Mouse (Mus musculus) lung, embryonic 15.5 days (tissue): Measurements from ENCODE around the gene Dmtf1. TPM values are rescaled to one million over a fixed set of nuclear protein-coding genes. Genes with fewer than 3 reads are reported as not detected.

ENCODE experiments used
- ATAC-seq: fragments of 200-750 bp; cut with Nextera tagmentation; 2 replicates; pipeline ENCODE4 v1.8.0; 2017; ENCODE audit warnings: moderate number of reproducible peaks, borderline replicate concordance; ENCODE audit not compliant: low FRiP score, low TSS enrichment; ENCODE audit errors: extremely low read depth
- H3K27ac ChIP-seq: fragments of 300-500 bp; sonication (generic); 2 replicates; pipeline ENCODE4 v1.5.1; 2015; ENCODE audit warnings: moderate library complexity, mild to moderate bottlenecking, inconsistent platforms
- H3K27me3 ChIP-seq: fragments of 300-500 bp; sonication (generic); 2 replicates; pipeline ENCODE4 v1.6.1; 2015; ENCODE audit warnings: inconsistent platforms
- H3K36me3 ChIP-seq: fragments of 300-500 bp; sonication (generic); 2 replicates; pipeline ENCODE4 v1.6.1; 2015; ENCODE audit warnings: inconsistent platforms
- H3K4me1 ChIP-seq: fragments of 300-500 bp; sonication (generic); 2 replicates; pipeline ENCODE4 v1.6.1; 2015; ENCODE audit warnings: inconsistent platforms
- H3K4me2 ChIP-seq: fragments of 300-500 bp; sonication (generic); 2 replicates; pipeline ENCODE4 v1.6.1; 2015; ENCODE audit warnings: inconsistent platforms, mild to moderate bottlenecking, moderate library complexity
- H3K4me3 ChIP-seq: fragments of 300-500 bp; sonication (generic); 2 replicates; pipeline ENCODE4 v1.5.1; 2015; ENCODE audit warnings: mild to moderate bottlenecking, inconsistent platforms
- H3K9ac ChIP-seq: fragments of 300-500 bp; sonication (generic); 2 replicates; pipeline ENCODE4 v1.6.1; 2015; ENCODE audit warnings: inconsistent platforms
- H3K9me3 ChIP-seq: fragments of 300-500 bp; sonication (generic); 2 replicates; pipeline ENCODE4 v1.6.1; 2016; ENCODE audit warnings: inconsistent platforms
- WGBS: fragments of 180-500 bp; shearing (Covaris S2); methylation state at CpG from one replicate; pipeline ENCODE4 v1.1.7; 2015; 5-methylcytosine and 5-hydroxymethylcytosine counted together
- polyA plus RNA-seq: library from polyadenylated mRNA; unstranded; fragments of >200 nt; fragmentation: Nextera tagmentation; extraction: Ambion mirVana; gene quantifications from 2 replicates; pipeline ENCODE4 v1.2.1, GENCODE M21; 2015

Gene Dmtf1
- polyA plus RNA-seq, 1 experiment from 2014 or later, result 42.9 TPM

DNA sequence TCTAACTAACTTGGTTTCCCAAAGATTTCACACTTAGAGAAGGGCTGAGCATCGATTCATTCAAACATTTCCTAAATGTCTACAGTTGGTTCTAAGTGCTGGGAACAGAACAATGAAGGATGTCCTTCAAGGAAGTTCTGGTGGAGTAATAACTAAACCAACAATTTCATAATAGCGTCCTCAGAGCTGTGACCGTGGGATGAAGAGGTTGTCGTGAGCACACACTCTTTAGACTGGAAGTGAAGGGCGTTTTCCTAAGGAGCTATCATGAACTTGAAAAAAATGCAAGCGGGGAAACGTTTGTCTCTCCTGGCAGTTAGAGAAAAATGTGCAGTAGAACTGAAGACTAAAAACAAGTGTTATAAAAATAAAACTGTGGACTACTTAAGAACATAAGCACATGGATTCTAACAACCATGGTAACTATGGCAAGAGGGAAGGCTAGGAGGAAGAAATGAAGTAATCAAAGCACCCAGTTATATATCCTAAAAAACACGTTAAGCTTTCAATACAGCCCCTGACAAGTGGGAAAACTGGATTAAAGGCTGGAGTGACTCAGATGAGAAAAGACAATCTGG is 12.2 kb downstream of the Dmtf1 start:
- WGBS, result 71% methylated on average over 8 of the region's 8 CpGs
- Histone ChIP-seq H3K4me2 (no peak overlapping the region), H3K4me1 (no peaks in the 10 kb centered on the region), H3K27ac (no peak overlapping the region), H3K27me3 (no peaks in the 10 kb centered on the region), H3K36me3 (peaks cover 15% of the 10 kb centered on the region; the same call in 1 of the 2 replicates), H3K4me3 (no peak overlapping the region), H3K9ac (no peak overlapping the region), H3K9me3 (no peaks in the 10 kb centered on the region)
- ATAC-seq, result no peak

GRCm38 (mm10) chr5:9142376-9142775 is 19.2 kb downstream of the Dmtf1 start:
- Histone ChIP-seq H3K4me1 (no peaks in the 10 kb centered on the region), H3K4me2 (no peak overlapping the region), H3K9me3 (no peaks in the 10 kb centered on the region), H3K27ac (no peak overlapping the region), H3K27me3 (no peaks in the 10 kb centered on the region), H3K9ac (no peak overlapping the region), H3K4me3 (no peak overlapping the region), H3K36me3 (peaks cover 39% of the 10 kb centered on the region)
- WGBS, result 88% methylated on average over 6 of the region's 6 CpGs
- no peak for ATAC-seq

GRCm38 (mm10) chr5:9140724-9141123 is 20.9 kb downstream of the Dmtf1 start:
- Histone ChIP-seq H3K9ac (no peak overlapping the region), H3K27me3 (no peaks in the 10 kb centered on the region), H3K4me3 (no peak overlapping the region), H3K9me3 (no peaks in the 10 kb centered on the region), H3K27ac (no peak overlapping the region), H3K4me2 (no peak overlapping the region), H3K4me1 (no peaks in the 10 kb centered on the region), H3K36me3 (peaks cover 44% of the 10 kb centered on the region)
- whole genome bisulfite sequencing, result 91% methylated on average over 8 of the region's 8 CpGs
- no peak for ATAC-seq

DNA sequence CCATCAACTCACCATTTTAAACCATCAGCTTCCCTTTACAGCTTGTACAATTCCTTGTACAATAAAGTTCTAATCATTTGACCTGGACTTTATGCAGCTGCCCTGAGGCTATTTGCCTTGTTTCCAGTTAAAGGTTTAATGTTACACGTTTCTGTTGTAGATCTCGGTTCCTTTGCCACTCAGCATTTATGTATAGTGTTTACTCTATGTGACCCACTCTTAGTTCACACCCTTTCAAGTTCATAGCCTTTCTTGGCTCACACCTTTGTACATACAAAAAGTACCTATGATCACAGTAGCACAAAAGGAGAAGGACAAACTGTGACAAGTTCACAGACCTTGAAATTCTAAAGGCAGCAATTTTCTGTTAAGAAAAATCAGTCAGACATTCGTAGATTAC is 26.0 kb downstream of the Dmtf1 start:
- no peaks in the 10 kb centered on the region for H3K27me3 ChIP-seq
- no peaks in the 10 kb centered on the region for H3K9me3 ChIP-seq
- no peak overlapping the region for H3K4me2 ChIP-seq
- 63% methylated on average over 3 of the region's 3 CpGs for WGBS
- H3K4me3 ChIP-seq, result no peak overlapping the region
- peaks cover 44% of the 10 kb centered on the region for H3K36me3 ChIP-seq
- H3K4me1 ChIP-seq, result no peaks in the 10 kb centered on the region
- no peak for ATAC-seq
- no peak overlapping the region for H3K27ac ChIP-seq
- no peak overlapping the region for H3K9ac ChIP-seq

GRCm38 (mm10) chr5:9131786-9132185 is 29.8 kb downstream of the Dmtf1 start:
- no peaks in the 10 kb centered on the region for H3K4me1 ChIP-seq
- no peak overlapping the region for H3K9ac ChIP-seq
- no peaks in the 10 kb centered on the region for H3K9me3 ChIP-seq
- WGBS, result 90% methylated on average over 7 of the region's 7 CpGs
- no peak overlapping the region for H3K27ac ChIP-seq
- H3K36me3 ChIP-seq, result peaks cover 50% of the 10 kb centered on the region
- H3K4me3 ChIP-seq, result no peak overlapping the region
- ATAC-seq, result no peak
- no peaks in the 10 kb centered on the region for H3K27me3 ChIP-seq
- no peak overlapping the region for H3K4me2 ChIP-seq

- H3K4me1 ChIP-seq, result no peaks in the 10 kb centered on the region
- H3K27me3 ChIP-seq, result no peaks in the 10 kb centered on the region
- peaks cover 56% of the 10 kb centered on the region for H3K36me3 ChIP-seq
- 93% methylated on average over 12 of the region's 12 CpGs for WGBS
- H3K27ac ChIP-seq, result no peak overlapping the region
- no peaks in the 10 kb centered on the region for H3K9me3 ChIP-seq
- H3K9ac ChIP-seq, result no peak overlapping the region
- ATAC-seq, result no peak
- no peak overlapping the region for H3K4me3 ChIP-seq
- H3K4me2 ChIP-seq, result no peak overlapping the region
Measured at GRCm38 (mm10) chr5:9128566-9128965, 33.0 kb downstream of the Dmtf1 start.

DNA sequence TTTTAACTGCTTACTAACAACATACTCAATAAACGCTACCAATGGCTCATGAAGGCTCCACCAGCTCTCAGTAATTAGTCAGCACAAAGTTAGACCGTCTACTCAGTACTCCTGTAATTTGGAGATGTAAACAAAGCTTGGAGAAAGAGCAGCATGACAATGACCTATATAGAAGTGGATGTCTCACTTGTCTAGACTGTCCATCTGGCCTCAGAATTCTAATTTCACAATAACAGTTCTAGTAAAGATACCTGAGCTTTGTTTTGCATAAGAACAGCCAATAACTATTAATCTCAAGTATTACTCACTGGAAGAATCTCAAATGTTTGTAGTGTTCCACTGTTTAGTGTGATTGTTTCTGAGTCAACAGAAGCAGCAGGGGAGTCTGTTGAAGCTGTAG is 37.4 kb downstream of the Dmtf1 start:
- H3K9me3 ChIP-seq, result no peaks in the 10 kb centered on the region
- H3K4me2 ChIP-seq, result no peak overlapping the region
- no peak overlapping the region for H3K9ac ChIP-seq
- peaks cover 78% of the 10 kb centered on the region for H3K36me3 ChIP-seq
- no peaks in the 10 kb centered on the region for H3K27me3 ChIP-seq
- 70% methylated on average over 2 of the region's 2 CpGs for WGBS
- H3K4me3 ChIP-seq, result no peak overlapping the region
- ATAC-seq, result no peak
- no peak overlapping the region for H3K27ac ChIP-seq
- H3K4me1 ChIP-seq, result no peaks in the 10 kb centered on the region

DNA sequence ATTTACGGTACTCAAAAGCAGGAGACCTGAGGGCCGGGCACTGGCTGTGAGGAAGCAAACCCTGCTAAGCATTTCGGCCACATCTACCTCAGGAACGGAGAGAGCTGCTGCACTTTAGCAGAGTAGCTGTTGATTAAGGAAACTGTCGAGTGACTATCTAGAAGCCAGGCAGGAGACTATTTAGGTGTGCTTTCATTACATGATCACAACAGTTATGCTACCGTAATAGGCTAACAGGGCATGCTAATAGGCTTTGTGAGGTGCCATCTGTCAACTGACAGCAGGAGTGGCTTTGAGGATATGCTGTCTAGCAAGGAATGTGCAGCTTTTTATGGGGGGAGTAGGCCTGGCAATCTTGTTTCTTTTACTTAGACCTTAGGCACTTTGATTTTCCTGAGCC is 47.4 kb downstream of the Dmtf1 start:
- no peak overlapping the region for H3K9ac ChIP-seq
- no peak overlapping the region for H3K4me3 ChIP-seq
- H3K4me2 ChIP-seq, result no peak overlapping the region
- H3K9me3 ChIP-seq, result no peaks in the 10 kb centered on the region
- ATAC-seq, result no peak
- no peak overlapping the region for H3K27ac ChIP-seq
- peaks cover 19% of the 10 kb centered on the region for H3K36me3 ChIP-seq
- 38% methylated on average over 6 of the region's 6 CpGs for WGBS
- H3K27me3 ChIP-seq, result no peaks in the 10 kb centered on the region
- H3K4me1 ChIP-seq, result 0 out of 2 replicates have a peak, but pooled peaks cover 2% of the 10 kb centered on the region

GRCm38 (mm10) chr5:9111759-9112158 is 49.8 kb downstream of the Dmtf1 start:
- Histone ChIP-seq H3K4me1 (peaks cover 10% of the 10 kb centered on the region; the same call in 1 of the 2 replicates), H3K36me3 (0 out of 2 replicates have a peak, but pooled peaks cover 2% of the 10 kb centered on the region), H3K9me3 (no peaks in the 10 kb centered on the region), H3K4me3 (no peak overlapping the region), H3K27ac (no peak overlapping the region), H3K4me2 (no peak overlapping the region), H3K27me3 (no peaks in the 10 kb centered on the region), H3K9ac (no peak overlapping the region)
- peak; percentile 62 for ATAC-seq
- WGBS, result 5% methylated on average over 5 of the region's 5 CpGs

- H3K9me3 ChIP-seq, result no peaks in the 10 kb centered on the region
- H3K4me2 ChIP-seq, result no peak overlapping the region
- ATAC-seq, result no peak
- 72% methylated on average over 2 of the region's 2 CpGs for WGBS
- peaks cover 10% of the 10 kb centered on the region; the same call in 1 of the 2 replicates for H3K4me1 ChIP-seq
- no peak overlapping the region for H3K27ac ChIP-seq
- H3K9ac ChIP-seq, result no peak overlapping the region
- no peak overlapping the region for H3K4me3 ChIP-seq
- 0 out of 2 replicates have a peak, but pooled peaks cover 2% of the 10 kb centered on the region for H3K36me3 ChIP-seq
- H3K27me3 ChIP-seq, result no peaks in the 10 kb centered on the region
Measured at GRCm38 (mm10) chr5:9111285-9111684, 50.3 kb downstream of the Dmtf1 start.

- no peak for ATAC-seq
Measured at GRCm38 (mm10) chr5:9109582-9109981, 52.0 kb downstream of the Dmtf1 start.

DNA sequence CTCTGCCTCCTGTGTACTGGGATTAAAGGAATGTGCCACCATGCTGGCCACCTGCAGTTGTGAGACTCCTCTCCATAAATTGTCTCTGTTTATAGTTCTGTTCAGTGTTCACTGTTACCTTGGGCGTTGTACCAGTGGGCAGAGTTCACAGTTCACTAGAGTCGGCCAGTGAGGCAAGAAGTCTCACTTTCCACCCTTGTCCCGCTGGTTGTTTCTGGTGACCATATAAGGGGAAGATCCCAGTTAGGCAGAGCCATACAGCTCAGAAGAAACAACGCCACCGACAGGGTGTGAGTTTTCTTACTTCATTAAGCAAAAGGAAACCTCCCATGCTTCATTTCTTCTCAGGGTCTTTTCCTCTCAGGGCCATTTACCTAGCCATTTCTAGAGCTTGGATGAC is 53.1 kb downstream of the Dmtf1 start:
- ATAC-seq, result no peak
- H3K36me3 ChIP-seq, result no peaks in the 10 kb centered on the region
- H3K9ac ChIP-seq, result no peak overlapping the region
- peaks cover 17% of the 10 kb centered on the region for H3K4me1 ChIP-seq
- no peaks in the 10 kb centered on the region for H3K27me3 ChIP-seq
- H3K4me3 ChIP-seq, result no peak overlapping the region
- no peaks in the 10 kb centered on the region for H3K9me3 ChIP-seq
- no peak overlapping the region for H3K4me2 ChIP-seq
- no peak overlapping the region for H3K27ac ChIP-seq
- WGBS, result 73% methylated on average over 5 of the region's 5 CpGs

More at GRCm38 (mm10) chr5:9109582-9109981, 52.0 kb downstream of the Dmtf1 start:
- no peak overlapping the region for H3K4me3 ChIP-seq
- peaks cover 10% of the 10 kb centered on the region; the same call in 1 of the 2 replicates for H3K4me1 ChIP-seq
- H3K4me2 ChIP-seq, result no peak overlapping the region
- no peak overlapping the region for H3K9ac ChIP-seq
- no peaks in the 10 kb centered on the region for H3K9me3 ChIP-seq
- no peaks in the 10 kb centered on the region for H3K27me3 ChIP-seq
- H3K36me3 ChIP-seq, result no peaks in the 10 kb centered on the region
- no peak overlapping the region for H3K27ac ChIP-seq
